Mouse (Mus musculus) cerebellum, adult 2 months (tissue): ENCODE data around the gene Ush1c.

Source experiments
- CTCF ChIP-seq: fragments of 200-500 bp; IDR thresholded peaks from 2 replicates; pipeline ENCODE4 v1.5.1; 2011; ENCODE audit warnings: low read depth, mild to moderate bottlenecking, control low read depth, low read length, moderate library complexity, borderline replicate concordance; ENCODE audit not compliant: insufficient read depth
- POLR2A ChIP-seq: fragments of 200-500 bp; IDR thresholded peaks from 2 replicates; pipeline ENCODE4 v1.6.1; 2011; ENCODE audit warnings: low read length, control low read depth, borderline replicate concordance; ENCODE audit not compliant: insufficient read depth

GRCm38 (mm10) chr7:46237192-46237591, 1.1 kb downstream of the Ush1c start:
- TF ChIP-seq CTCF (no peak), POLR2A (no peak)
